Mouse (Mus musculus) urinary bladder, postnatal 10 days (tissue): ENCODE results near the gene AI987944.

Experiments
- DNase-seq: peaks from one replicate; pipeline ENCODE4 v3.0.0; 2022; ENCODE audit warnings: low spot score

Gene AI987944

GRCm38 (mm10) chr7:41393048-41393971, at the start of gene AI987944:
Gene AI987944 (minus strand): TSS chr7:41393379.
- DNase-seq: peak; percentile 21

GRCm38 (mm10) chr7:41394130-41394529, 951 bp upstream of the AI987944 start:
- no peak for DNase-seq
